Mouse (Mus musculus): ENCODE data around the gene Ruvbl2. TPM values are rescaled to one million over a fixed set of nuclear protein-coding genes. Genes with fewer than 3 reads are reported as not detected.

The Ruvbl2 gene
- polyA plus RNA-seq, 1 experiment from 2014 or later = 115 TPM

- WGBS = 76% methylated on average over 22 of the region's 22 CpGs
- H3K4me1 ChIP-seq (ENCODE audit: control insufficient read depth, insufficient read depth, low read length) = no peaks in the 10 kb centered on the region
- H3K4me2 ChIP-seq (ENCODE audit: low read depth, low read length) = no peak overlapping the region
- H3K27me3 ChIP-seq (ENCODE audit: control insufficient read depth, insufficient read depth, low read length) = no peaks in the 10 kb centered on the region
- no peak for ATAC-seq (ENCODE audit: insufficient read depth, low FRiP score)
- H3K9ac ChIP-seq (ENCODE audit: low read length) = no peak overlapping the region
- no peak overlapping the region for H3K4me3 ChIP-seq (replicated peaks; ENCODE audit: low read length)
- no peaks in the 10 kb centered on the region for H3K36me3 ChIP-seq (ENCODE audit: control insufficient read depth, insufficient read depth, low read length)
- H3K27ac ChIP-seq (ENCODE audit: low read length) = no peak overlapping the region
- no peaks in the 10 kb centered on the region for H3K9me3 ChIP-seq (replicated peaks; ENCODE audit: control insufficient read depth, low read length)
Observed at GRCm38 (mm10) chr7:45443526-45444420, 5.9 kb upstream of the Ruvbl2 start.

GRCm38 (mm10) chr7:45437046-45437445 is 850 bp downstream of the Ruvbl2 start:
- Histone ChIP-seq H3K4me3 (replicated peaks; ENCODE audit: low read length) (no peak overlapping the region), H3K4me1 (ENCODE audit: control insufficient read depth, insufficient read depth, low read length) (peaks cover 37% of the 10 kb centered on the region), H3K4me2 (ENCODE audit: low read depth, low read length) (peak overlapping the region; percentile 36; the same call in 1 of the 2 replicates), H3K9me3 (replicated peaks; ENCODE audit: control insufficient read depth, low read length) (no peaks in the 10 kb centered on the region), H3K27ac (ENCODE audit: low read length) (no peak overlapping the region), H3K36me3 (ENCODE audit: control insufficient read depth, insufficient read depth, low read length) (no peaks in the 10 kb centered on the region), H3K27me3 (ENCODE audit: control insufficient read depth, insufficient read depth, low read length) (no peaks in the 10 kb centered on the region), H3K9ac (ENCODE audit: low read length) (peak overlapping the region; percentile 53; the same call in 1 of the 2 replicates)
- ATAC-seq (ENCODE audit: insufficient read depth, low FRiP score) = no peak
- 48% methylated on average over 6 of the region's 6 CpGs for WGBS

- Histone ChIP-seq H3K27me3 (ENCODE audit: control insufficient read depth, insufficient read depth, low read length) (no peaks in the 10 kb centered on the region), H3K9me3 (replicated peaks; ENCODE audit: control insufficient read depth, low read length) (no peaks in the 10 kb centered on the region), H3K36me3 (ENCODE audit: control insufficient read depth, insufficient read depth, low read length) (no peaks in the 10 kb centered on the region; the same call in 1 of the 2 replicates), H3K4me3 (replicated peaks; ENCODE audit: low read length) (no peak overlapping the region), H3K4me2 (ENCODE audit: low read depth, low read length) (peak overlapping the region; percentile 56; the same call in 1 of the 2 replicates), H3K9ac (ENCODE audit: low read length) (peak overlapping the region; percentile 28; the same call in 1 of the 2 replicates), H3K4me1 (ENCODE audit: control insufficient read depth, insufficient read depth, low read length) (peaks cover 37% of the 10 kb centered on the region), H3K27ac (ENCODE audit: low read length) (no peak overlapping the region)
- WGBS = 90% methylated on average over 5 of the region's 5 CpGs
- ATAC-seq (ENCODE audit: insufficient read depth, low FRiP score) = no peak
Observed at GRCm38 (mm10) chr7:45436444-45436843, 1.5 kb downstream of the Ruvbl2 start.

- Histone ChIP-seq H3K4me1 (ENCODE audit: control insufficient read depth, insufficient read depth, low read length) (peaks cover 37% of the 10 kb centered on the region), H3K27me3 (ENCODE audit: control insufficient read depth, insufficient read depth, low read length) (no peaks in the 10 kb centered on the region), H3K9ac (ENCODE audit: low read length) (peak overlapping the region; percentile 87), H3K9me3 (replicated peaks; ENCODE audit: control insufficient read depth, low read length) (no peaks in the 10 kb centered on the region), H3K36me3 (ENCODE audit: control insufficient read depth, insufficient read depth, low read length) (no peaks in the 10 kb centered on the region; the same call in 1 of the 2 replicates), H3K4me3 (replicated peaks; ENCODE audit: low read length) (peak overlapping the region; percentile 81), H3K4me2 (ENCODE audit: low read depth, low read length) (peak overlapping the region; percentile 56), H3K27ac (ENCODE audit: low read length) (peak overlapping the region; percentile 78)
- WGBS = under 1% methylated on average over 16 of the region's 16 CpGs
- no peak for ATAC-seq (ENCODE audit: insufficient read depth, low FRiP score)
Observed at GRCm38 (mm10) chr7:45435038-45435437, 2.9 kb downstream of the Ruvbl2 start.

GRCm38 (mm10) chr7:45434203-45435015 is 3.5 kb downstream of the Ruvbl2 start, which contains the start of gene Gys1:
Gys1 (plus strand) TSS chr7:45434844.
- Histone ChIP-seq H3K9me3 (replicated peaks; ENCODE audit: control insufficient read depth, low read length) (no peaks in the 10 kb centered on the region), H3K4me1 (ENCODE audit: control insufficient read depth, insufficient read depth, low read length) (peaks cover 37% of the 10 kb centered on the region), H3K4me2 (ENCODE audit: low read depth, low read length) (peak within 1 kb of the TSS; percentile 89), H3K9ac (ENCODE audit: low read length) (peak within 1 kb of the TSS; percentile 87), H3K4me3 (replicated peaks; ENCODE audit: low read length) (peak within 1 kb of the TSS; percentile 81), H3K27me3 (ENCODE audit: control insufficient read depth, insufficient read depth, low read length) (no peaks in the 10 kb centered on the region), H3K36me3 (ENCODE audit: control insufficient read depth, insufficient read depth, low read length) (no peaks in the 10 kb centered on the region; the same call in 1 of the 2 replicates), H3K27ac (ENCODE audit: low read length) (peak within 1 kb of the TSS; percentile 88)
- ATAC-seq (ENCODE audit: insufficient read depth, low FRiP score) = peak; percentile 97
- WGBS = under 1% methylated on average over 45 of the region's 45 CpGs

- H3K27me3 ChIP-seq (ENCODE audit: control insufficient read depth, insufficient read depth, low read length) = no peaks in the 10 kb centered on the region
- H3K27ac ChIP-seq (ENCODE audit: low read length) = peak overlapping the region; percentile 88
- H3K9ac ChIP-seq (ENCODE audit: low read length) = peak overlapping the region; percentile 84
- no peak for ATAC-seq (ENCODE audit: insufficient read depth, low FRiP score)
- peak overlapping the region; percentile 89 for H3K4me2 ChIP-seq (ENCODE audit: low read depth, low read length)
- H3K9me3 ChIP-seq (replicated peaks; ENCODE audit: control insufficient read depth, low read length) = no peaks in the 10 kb centered on the region
- H3K36me3 ChIP-seq (ENCODE audit: control insufficient read depth, insufficient read depth, low read length) = no peaks in the 10 kb centered on the region; the same call in 1 of the 2 replicates
- peak overlapping the region; percentile 81 for H3K4me3 ChIP-seq (replicated peaks; ENCODE audit: low read length)
- H3K4me1 ChIP-seq (ENCODE audit: control insufficient read depth, insufficient read depth, low read length) = peaks cover 37% of the 10 kb centered on the region
- 0% methylated on average over 7 of the region's 7 CpGs for WGBS
Observed at GRCm38 (mm10) chr7:45433835-45434202, 4.1 kb downstream of the Ruvbl2 start.

DNA sequence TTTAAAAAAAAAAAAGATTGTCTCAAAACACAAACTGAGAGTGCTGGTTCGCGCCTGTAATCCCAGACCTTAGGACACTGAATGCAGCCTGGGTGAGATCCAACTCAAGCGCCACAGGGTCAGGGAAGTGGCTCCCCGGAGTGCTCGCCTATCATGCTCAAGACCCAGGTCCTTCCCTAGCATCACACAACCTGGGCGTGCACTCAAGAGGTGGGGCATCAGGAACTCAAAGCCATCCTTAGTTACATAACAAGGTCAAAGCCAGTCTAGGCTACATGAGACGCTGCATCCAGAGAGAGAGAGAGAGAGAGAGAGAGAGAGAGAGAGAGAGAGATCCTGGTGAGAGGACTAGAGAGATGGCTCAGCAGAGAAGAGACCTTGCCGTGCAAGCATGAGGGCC is 11.3 kb downstream of the Ruvbl2 start:
- Histone ChIP-seq H3K36me3 (ENCODE audit: control insufficient read depth, insufficient read depth, low read length) (peaks cover 25% of the 10 kb centered on the region), H3K27ac (ENCODE audit: low read length) (no peak overlapping the region), H3K4me1 (ENCODE audit: control insufficient read depth, insufficient read depth, low read length) (no peaks in the 10 kb centered on the region), H3K9ac (ENCODE audit: low read length) (no peak overlapping the region), H3K4me2 (ENCODE audit: low read depth, low read length) (no peak overlapping the region), H3K4me3 (replicated peaks; ENCODE audit: low read length) (no peak overlapping the region), H3K27me3 (ENCODE audit: control insufficient read depth, insufficient read depth, low read length) (no peaks in the 10 kb centered on the region), H3K9me3 (replicated peaks; ENCODE audit: control insufficient read depth, low read length) (no peaks in the 10 kb centered on the region)
- WGBS = 89% methylated on average over 8 of the region's 8 CpGs
- ATAC-seq (ENCODE audit: insufficient read depth, low FRiP score) = no peak

GRCm38 (mm10) chr7:45421194-45421593 is 16.7 kb downstream of the Ruvbl2 start:
- 92% methylated on average over 14 of the region's 14 CpGs for WGBS
- peaks cover 23% of the 10 kb centered on the region for H3K36me3 ChIP-seq (ENCODE audit: control insufficient read depth, insufficient read depth, low read length)

More at GRCm38 (mm10) chr7:45421194-45421593, 16.7 kb downstream of the Ruvbl2 start:
- no peak for ATAC-seq (ENCODE audit: insufficient read depth, low FRiP score)
- no peak overlapping the region for H3K4me2 ChIP-seq (ENCODE audit: low read depth, low read length)
- no peak overlapping the region for H3K27ac ChIP-seq (ENCODE audit: low read length)
- no peaks in the 10 kb centered on the region for H3K9me3 ChIP-seq (replicated peaks; ENCODE audit: control insufficient read depth, low read length)
- H3K4me1 ChIP-seq (ENCODE audit: control insufficient read depth, insufficient read depth, low read length) = peaks cover 20% of the 10 kb centered on the region; the same call in 1 of the 2 replicates
- no peak overlapping the region for H3K9ac ChIP-seq (ENCODE audit: low read length)
- 0 out of 2 replicates have a peak, but pooled peaks cover 4% of the 10 kb centered on the region for H3K27me3 ChIP-seq (ENCODE audit: control insufficient read depth, insufficient read depth, low read length)
- no peak overlapping the region for H3K4me3 ChIP-seq (replicated peaks; ENCODE audit: low read length)

Data from stomach, embryonic 16.5 days (tissue).